Mouse (Mus musculus) frontal cortex, postnatal 25 days (tissue): Measurements from ENCODE around the gene Map6.

ENCODE experiments used
- DNase-seq, 2 experiments: peaks; one replicate each; pipeline ENCODE4 v3.0.0; 2022; ENCODE audit warnings: low spot score in 2 of 2

Gene Map6

DNA sequence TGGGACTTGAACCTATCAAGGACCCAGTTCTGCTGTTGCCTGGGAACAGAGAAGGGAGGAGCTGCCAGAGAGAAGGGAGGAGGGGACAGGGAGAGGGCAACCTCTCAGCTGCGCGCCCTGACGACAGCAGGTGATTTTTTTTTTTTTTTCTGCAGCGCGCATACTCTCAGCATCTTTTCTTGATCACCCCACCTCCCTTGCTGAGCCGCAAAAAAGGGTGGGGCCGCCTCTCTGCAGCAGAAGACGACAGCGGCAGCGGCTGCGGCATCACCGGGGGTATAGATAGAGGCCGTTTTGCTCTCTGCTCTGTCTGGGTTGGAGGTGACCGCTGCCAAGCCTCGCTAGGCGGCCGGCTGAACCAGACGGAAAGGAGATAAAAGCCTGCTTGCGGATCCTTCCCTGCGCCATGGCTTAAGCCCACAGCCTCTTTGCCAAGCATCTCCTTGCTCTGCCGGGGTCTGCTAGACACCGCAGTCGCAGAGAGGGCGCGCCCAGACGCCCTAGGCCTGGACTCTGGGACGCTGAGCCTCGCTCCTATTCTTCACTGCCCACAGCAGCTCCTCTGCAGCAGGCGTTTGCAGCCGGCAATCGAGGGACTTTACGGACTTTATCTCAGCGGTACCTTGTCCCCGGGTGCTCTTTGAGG lies at the start of gene Map6:
Map6 (plus strand) TSS at position 197 of the 646 bp plus-strand sequence.
- DNase-seq: peak; percentile 45 to 56

DNA sequence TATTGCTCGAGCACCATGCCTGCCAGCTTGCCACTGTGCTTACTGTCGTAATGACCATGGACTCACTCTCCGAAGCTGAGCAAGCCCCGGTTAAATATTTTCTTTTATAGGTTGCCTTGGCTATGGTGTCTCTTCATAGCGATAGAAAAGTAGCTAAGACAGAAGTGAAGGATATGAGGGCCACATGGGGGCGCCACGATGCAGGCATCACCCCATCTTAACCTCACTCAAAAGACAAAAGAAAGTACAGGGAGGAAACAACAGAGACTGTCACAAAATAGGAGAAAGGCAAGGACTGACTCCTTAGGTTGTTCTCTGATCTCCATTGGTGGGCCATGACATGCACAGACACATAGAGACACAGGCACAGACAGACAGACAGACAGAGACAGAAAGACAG lies 43.0 kb upstream of the Map6 start:
- no peak for DNase-seq

DNA sequence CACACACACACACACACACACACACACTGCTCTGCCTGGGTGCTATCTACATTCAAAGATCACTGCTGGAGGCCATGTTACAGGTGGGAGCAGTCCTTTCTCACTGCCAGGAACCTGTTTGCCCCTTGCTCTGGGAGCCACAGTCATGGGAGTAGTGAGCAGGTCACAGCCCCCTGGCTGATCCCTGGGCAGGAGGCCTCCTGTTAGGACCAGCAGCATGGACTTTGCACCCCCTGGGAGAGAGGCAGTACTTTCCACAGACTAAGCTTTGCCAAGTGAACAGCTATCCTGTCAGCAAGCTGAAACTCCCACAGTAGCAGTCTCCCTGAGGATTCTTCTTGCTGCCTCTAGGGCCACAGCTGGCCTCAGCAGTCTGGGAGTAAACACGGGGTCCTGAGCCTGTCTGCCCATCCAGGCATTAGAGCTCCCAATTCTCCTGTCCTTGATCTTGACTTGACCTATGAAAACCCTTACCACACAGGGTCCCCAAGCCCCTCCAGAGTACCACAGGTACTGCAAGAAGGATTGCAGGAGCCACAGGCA lies 42.5 kb upstream of the Map6 start:
- DNase-seq: no peak

DNA sequence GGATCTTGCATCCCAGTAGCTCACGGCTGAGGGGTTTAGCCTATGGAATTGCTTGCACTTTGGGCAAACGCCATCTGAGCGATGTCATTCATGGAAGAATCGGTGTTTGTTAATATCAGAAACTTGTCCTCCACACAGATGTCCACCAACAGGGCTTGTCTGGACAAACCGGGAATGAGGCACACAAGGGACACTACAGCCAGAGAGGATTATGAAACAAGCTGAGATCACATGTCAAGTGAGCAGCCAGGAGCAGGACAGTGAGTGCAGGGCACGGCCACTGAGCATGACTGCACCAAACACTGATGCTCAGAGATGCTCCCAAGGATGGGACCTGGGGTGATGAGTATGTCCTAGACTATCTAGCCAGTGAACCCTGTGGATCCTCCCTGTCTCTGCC lies 41.8 kb upstream of the Map6 start:
- DNase-seq: no peak

DNA sequence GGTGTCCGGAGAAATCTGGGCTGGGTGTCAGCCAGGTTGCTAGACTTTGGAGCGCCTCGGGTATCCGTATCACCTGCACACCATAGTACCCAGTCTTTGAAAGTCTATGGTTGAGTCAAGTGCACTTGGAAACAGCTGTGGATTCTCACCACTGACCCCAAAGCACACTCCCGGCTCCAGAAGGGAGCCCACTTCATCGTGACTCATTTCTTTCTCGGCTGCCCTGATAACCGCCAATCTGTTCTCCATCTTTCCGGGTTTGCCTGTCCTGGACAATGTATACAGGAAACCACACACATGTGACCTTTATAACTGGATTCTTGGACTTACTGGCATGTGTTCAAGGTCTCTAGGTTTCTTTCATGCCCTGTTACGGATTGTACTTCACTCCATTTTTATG lies 40.6 kb upstream of the Map6 start:
- DNase-seq: no peak

DNA sequence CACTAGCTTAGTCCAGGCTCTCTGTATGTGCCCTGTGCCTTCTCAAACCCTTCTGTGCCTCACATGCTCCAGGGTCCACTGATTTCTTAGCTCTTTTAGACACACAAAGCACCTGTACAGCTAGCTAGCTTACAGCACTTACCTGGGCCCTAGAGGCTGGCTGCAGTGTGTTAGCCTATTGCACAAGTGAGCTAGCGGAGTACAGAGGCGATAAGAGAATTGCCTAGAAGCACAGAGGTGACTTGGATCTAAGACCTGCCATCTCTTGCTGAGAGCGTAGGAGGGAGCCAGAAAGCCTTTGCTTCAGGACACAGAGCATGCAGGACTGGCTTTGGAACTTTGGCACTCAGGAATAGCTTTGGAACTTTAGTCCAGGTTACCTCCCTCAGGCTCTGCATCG lies 40.0 kb upstream of the Map6 start:
- no peak for DNase-seq

DNA sequence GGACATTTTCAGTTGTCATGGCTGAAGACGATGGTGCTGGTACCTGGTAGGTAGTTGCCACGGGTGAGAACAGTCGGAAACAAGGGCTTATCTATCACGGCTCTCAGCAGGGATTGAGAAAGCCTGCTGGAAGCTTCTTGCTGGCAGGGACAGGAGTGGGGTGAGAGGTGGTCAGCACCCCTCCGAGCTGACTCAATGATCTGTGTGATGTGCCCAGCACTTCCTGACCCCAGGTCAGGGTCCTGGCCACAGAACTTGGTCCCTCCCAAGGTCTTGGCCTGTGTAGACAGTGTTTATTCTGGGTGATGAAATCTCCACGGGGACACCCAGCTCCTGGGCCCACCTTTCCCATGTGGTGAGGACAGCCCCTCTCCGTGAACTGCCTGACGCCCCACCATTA lies 38.4 kb upstream of the Map6 start:
- DNase-seq: no peak

DNA sequence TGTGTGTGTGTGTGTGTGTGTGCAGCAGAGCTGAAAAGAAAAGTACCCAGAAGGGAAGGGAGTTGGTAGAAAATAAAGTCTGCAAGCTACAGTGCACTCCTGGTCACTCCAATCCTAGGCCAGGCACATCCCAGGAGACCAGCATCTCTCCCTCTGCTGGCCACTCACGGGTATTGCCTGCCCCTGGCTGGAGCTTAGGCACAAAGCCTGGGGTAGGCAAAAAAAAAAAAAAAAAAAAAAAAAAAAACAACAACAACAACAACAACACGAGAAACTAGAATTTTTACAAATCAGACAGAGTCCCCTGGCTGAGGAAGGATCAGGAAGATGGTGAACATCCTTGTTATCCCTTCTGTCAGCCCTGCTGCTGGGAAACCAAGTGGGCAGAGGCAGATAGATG lies 37.8 kb upstream of the Map6 start:
- no peak for DNase-seq

DNA sequence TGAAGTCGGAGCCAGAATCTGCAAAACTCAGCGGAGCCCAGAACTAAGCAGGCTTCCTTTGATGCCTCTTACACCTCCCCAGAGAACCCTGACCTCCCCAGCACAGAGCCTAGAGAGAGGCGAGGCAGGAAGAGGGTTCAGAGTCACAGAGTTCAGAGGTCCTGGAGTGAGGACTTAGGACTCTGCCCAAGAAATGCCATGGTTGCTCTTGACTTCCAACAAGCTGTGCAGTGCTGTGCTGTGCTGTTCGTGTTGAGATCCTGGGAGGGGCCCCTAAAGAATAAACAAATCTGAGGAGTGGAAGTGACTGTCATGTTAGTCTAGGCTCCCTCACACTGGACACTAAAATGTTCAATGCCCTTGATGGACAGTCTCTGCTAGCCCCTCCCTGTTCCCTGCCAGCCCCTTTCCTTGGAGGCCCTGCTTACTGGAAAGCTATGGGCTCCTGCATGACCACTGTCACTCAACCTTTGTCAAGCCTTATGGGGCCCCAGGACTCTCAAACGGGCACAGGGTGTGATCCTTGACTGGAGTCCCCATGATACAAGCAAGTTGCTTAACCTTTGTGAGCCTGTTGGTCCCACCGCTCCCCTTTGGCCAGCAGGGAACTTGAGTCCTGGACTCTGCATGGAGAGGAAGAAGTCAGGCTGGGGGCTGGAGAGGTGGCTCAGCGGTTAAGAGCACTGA lies 37.0 kb upstream of the Map6 start:
- no peak for DNase-seq

DNA sequence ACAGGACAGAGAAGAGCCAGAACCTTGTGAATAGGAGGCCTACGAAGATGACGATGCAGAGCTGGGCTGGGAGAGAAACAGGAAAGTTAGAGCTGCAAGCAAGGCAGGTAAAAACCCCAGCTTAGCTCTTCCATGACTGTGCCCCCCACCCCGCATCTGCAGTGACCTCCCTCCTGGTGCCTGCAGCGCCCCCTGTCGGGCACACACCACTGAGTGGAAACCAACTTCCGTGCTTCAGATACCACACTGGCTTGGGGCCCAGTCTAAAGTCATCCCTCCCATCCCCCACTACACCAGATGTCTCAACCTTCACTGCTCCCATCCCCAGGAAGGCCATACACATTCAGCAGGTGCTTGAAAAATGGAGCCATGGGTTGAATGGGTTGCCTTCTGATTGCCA lies 34.7 kb upstream of the Map6 start:
- DNase-seq: no peak

DNA sequence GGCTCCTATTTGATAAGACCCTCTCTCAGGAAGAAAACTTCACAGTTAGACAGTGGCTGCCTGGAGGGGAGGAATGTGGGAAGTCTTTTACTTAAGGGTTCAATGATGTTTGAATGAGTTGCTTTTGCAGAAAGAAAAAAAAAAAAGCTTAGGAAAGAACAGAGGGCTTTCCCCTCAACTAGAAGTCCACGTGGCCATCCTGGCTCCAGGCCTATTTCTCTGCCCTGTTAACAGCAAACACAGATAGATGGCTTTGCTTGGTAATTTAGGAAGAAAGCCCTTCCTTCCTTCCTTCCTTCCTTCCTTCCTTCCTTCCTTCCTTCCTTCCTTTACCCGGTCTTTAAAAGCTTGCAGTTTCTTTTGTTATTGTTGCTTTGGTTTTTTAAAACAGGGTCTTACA lies 32.3 kb upstream of the Map6 start:
- no peak for DNase-seq

DNA sequence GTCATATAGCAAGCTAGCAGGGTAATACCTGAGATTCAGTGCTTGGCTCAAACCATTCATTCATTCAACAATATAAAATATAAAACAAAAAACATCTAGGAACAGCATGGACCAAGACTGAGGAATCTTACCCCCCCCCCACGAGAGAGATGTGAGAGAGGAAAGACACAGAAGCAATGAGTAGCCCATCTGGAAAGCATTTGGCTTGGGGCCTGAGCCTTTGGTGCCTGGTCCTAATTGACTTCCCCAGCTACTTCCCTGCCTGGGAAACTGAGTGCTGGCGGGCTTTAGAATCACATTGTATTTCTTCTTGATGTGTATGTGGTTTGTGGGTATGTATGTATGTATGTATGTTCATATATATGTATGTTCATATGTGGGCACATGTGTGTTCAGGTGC lies 31.6 kb upstream of the Map6 start:
- no peak for DNase-seq

DNA sequence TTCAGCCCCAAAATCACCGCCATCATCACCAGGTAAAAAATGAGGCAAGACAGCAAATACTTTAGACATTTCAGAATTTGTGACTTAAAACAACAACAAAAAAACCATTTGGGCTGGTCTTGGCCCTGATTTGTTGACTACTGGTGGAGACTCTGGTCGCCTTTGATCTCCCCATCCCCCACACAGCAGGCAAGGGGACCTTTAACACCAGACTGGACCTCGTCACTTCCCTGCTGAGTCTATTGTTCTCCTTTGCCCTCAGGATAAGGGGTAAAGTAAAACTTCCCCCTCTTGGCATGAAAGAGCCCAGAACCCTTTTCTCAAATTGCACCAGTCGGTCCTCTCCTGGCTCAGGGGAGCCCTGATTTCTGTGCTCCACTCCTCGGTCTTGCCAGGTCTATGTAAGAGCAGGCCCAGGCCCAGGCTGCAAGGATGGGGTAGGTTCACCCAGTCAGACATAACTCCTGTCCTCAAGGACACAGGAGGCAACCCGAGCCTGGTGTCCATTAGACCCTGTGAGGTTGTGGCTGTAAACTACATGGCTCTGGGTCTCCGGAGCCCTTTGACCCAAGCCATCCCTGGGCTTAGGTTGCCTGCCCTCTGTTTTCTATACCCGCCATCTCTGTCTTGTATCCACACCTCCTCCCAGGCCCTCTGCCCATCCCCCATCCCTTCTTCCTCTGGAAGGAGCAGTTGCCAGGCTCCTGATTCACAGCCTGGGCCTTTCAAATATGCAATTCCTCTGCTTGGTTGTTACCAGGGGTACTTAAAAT lies 30.2 kb upstream of the Map6 start:
- DNase-seq: no peak

DNA sequence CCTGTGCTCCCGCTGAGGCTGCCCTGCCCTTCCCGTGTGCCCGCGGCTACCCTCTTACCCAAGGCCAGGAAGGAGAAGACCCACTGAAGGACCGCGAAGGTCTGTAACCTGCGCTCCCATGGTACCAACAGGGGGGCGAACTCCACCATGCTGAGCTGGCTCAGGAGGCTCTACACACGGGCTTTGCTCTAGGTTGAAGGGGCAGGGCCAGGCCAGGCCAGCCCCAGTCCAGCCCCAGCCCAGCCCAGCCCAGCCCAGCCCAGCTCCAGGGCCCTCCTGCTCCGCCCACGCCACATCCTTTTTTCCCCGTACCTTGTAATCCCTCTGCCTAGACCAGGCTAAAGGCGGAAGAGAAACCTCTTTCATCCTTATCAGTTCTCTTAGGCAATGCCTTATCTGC lies 28.8 kb upstream of the Map6 start, which contains the start of gene Mogat2:
Mogat2 (minus strand) TSS at position 203 of the 400 bp plus-strand sequence.
- DNase-seq: no peak

DNA sequence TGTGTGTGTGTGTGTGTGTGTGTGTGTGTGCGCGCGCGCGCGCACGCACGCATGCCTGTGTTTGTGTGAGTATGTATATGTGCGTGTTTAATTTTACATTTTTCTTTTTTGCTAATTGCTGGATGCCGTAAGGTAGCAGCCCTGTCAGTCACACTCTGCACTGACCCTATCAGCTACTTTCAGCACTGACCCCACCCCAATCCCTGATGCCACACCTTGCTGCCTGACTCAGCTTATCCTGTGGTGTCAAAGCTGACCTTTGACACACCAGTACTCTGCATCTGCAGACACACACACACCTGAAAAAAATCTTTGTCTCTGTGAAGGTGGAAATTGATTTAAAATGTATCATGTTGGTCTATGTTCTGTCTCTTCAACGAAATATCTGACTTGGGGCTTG lies 25.1 kb upstream of the Map6 start:
- DNase-seq: no peak

DNA sequence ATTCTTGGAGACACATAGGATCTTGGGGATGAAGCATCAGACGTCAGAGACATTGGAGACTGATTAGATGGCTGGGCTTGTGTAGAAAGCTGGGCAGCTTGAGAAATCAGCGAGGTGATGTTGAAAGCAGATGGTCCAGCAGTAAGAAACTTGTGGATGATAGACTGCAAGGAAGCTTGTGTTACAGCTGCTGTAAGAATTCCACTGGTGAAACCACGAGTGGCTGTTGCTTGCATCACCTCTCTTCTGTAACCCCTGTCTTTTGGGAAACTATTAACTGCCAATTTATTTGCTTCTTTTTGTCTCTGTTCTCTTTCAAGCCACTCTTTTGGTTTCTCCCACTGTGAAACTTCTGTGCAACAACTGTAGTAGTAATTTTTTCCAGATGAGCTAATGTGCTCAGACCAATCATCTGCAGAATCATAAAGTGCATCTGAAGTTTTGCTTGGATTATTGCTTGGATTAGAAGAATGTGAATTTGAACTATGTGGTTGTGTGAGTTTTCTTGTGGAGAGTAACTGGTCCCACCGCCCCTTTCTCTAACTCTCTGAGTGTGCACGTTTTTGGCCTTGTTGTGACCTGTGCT lies 19.0 kb upstream of the Map6 start:
- no peak for DNase-seq

DNA sequence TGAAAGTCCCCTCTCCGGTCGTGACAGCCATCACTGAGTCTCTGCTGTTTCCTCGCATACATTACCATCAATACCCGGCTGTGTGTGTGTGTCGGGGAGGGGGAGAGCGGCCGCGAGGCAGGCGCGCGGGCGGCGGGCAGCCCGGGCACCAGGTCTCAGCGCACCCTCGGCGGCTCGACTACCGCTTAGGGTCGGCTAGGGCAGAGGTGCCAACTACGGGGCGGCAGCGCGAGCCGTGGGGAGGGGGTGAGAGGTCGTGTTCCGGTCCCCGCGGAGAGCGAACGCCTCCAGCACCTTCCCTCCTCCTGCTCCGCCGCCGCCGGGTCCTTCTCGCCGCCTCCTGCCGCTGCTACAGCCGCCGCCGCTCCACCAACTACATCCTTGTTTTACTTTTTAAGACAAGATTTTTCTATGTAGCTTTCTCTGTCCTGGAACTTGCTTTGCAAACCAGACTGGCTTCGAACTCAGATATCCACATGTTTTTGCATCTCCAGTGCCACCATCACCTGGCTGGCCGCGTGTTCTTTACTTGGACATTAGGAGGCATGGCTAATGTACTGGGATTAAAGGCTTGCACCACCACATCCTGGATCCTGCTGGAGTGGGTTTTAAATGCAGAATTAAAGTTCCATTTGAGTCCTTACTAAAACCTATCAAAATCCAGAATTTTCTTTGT lies 18.2 kb upstream of the Map6 start:
- DNase-seq: no peak

DNA sequence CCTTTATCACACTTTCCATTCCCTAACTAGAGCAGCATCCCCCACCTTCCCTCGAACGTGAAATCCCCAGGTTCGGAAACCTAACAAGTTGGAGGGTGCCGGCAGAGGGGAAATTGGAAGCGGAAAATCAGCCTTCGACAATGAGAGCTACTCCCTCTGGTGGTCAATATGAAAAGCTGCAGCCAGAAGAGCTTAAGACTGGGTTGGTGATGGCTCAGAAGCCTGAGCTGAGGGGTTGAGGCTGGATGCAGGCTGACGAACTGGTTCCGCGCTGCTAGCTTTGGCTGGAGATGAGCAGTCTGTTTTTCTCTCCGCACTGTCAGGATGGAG lies 17.7 kb upstream of the Map6 start:
- no peak for DNase-seq

DNA sequence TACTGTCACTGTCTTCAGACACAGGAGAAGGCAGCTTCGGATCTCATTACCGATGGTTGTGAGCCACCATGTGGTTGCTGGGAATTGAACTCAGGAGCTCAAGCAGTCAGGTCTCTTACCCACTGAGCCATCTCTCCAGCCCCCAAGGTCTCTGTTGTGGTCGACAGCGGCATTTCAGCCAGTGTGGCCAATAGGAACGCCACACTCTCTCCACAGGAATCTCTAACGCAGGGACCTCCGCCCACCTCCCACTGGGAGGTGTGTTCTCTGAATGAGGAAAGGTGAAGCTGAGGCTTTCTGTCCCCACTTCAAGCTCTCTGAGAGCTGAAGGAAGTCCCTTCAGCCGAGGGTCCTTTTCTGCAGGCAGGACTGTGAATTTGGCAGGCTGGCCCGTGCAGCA lies 16.9 kb upstream of the Map6 start:
- DNase-seq: no peak

DNA sequence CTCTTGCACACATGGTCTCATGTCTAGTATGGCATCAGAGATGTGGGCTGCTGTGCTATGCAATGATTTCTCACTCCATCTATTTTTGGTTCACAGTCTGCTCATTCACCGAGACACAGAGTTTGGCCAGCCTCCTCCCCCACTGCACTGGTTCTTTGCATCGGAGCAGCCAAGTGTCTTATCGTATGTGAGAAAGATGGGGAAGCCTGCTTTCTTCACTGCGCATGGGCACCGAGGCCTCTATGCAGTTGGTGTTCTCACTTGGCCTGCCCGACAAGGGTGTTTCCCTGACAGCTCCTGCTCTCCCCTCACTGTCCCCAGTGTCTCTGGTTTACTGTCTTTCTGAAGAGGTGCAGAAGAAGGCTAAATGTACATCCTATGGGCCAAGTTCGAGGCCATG lies 12.2 kb upstream of the Map6 start:
- peak; percentile 25 to 41 for DNase-seq

DNA sequence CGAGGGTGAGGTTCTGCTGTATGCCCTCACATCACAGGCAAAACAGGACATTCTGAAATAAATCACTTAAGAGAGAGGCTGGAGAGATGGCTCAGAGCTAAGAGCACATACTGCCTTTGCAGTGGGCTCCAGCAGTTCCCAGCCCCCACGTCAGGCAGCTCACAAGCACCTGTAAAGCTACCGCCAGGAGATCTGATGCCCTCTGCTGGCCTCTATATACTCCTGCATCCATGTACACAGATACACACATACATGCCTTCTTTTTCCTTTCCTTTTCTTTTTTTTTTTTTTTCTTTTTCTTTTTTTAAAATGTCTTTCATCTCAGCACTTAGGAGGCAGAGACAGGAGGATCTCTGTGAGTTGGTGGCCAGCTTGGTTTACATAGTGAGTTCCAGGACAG lies 5.3 kb upstream of the Map6 start:
- no peak for DNase-seq

DNA sequence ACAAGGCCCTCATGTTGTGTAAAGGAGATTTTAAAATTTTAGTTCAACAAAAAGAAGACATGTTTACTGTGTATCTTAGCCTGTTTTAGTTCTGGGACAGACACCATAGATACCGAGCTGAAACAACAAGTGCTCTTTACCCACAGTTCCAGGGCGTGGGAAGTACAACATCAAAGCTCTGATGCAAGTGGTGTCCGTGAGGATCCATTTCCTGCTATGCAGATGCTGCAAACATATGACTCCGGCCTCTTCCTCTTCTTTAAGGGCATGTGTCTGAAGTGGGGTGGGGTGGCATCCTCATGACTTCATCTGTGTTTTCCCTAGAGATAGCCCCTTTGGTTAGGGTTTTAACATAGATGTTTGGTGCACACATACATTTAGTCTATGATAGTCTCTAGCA lies 3.7 kb upstream of the Map6 start:
- DNase-seq: no peak
